Mouse (Mus musculus): ENCODE results near the gene Ildr1. TPM values are rescaled to one million over a fixed set of nuclear protein-coding genes. Genes with fewer than 3 reads are reported as not detected.

The Ildr1 gene
- polyA plus RNA-seq (2012; ENCODE audit: insufficient read depth, insufficient read length, missing spikeins), result not detected in 2 replicates

DNA sequence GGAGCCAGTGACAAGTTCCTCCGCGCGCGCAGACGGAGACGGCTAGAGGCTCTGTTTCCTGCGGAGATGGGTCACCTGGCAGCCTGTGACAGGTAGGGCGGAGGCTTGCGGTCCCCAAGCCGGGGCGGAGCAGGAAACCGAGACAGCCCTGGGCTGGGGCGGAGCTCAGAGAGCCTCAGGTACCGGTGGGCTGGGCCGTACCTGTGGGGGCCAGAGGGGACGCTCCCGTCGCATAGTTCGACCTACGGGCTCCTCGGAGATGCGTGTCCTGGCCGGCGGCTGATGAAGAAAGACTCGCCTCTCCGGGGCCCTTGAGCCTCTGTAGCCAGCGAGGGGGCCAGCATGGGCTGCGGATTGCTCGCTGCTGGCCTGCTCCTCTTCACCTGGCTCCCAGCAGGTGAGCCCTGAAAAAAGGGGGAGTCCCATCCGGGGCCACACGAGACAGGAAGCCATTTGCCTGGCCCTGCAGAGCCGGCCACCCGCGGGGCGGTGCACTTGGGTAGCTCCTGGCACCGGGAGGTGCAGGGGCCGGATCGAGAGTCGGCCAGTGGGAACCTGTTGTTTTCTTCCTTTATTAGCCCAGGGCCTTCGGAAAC is at the start of gene Ildr1:
TSS of gene Ildr1 (plus strand) at position 161 of the 596 bp plus-strand sequence.
- Histone ChIP-seq H3K4me1 (ENCODE audit: control insufficient read depth, insufficient read depth, insufficient read length, low read length) (no peaks in the 10 kb centered on the region), H3K4me3 (ENCODE audit: insufficient read depth, low read depth, low read length) (no peak within 1 kb of the TSS), H3K27ac (replicated peaks; ENCODE audit: low read depth, low read length) (no peak within 1 kb of the TSS)

DNA sequence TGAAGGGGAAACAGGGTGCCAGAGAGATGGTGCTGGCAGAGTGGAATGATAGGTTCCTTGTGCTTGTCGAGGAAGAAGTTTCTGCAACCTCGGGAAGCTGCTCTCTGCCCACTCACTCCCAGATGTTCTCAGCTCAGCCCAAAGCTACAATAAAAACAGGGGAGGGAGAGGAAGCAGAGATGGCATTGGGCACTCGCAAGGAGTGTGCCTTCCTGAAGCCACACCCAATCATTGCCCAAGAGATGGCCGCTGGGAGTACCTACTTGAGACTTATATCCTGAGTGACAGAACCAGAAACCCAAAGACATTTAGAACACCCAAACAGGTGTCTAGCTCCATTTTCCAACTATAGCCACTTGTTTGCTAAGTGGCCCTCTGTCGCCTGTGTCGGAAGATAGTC is 48.7 kb upstream of the Ildr1 start:
- Histone ChIP-seq H3K4me1 (ENCODE audit: control insufficient read depth, insufficient read depth, insufficient read length, low read length) (no peaks in the 10 kb centered on the region), H3K27ac (replicated peaks; ENCODE audit: low read depth, low read length) (no peak overlapping the region), H3K4me3 (ENCODE audit: insufficient read depth, low read depth, low read length) (no peak overlapping the region)

DNA sequence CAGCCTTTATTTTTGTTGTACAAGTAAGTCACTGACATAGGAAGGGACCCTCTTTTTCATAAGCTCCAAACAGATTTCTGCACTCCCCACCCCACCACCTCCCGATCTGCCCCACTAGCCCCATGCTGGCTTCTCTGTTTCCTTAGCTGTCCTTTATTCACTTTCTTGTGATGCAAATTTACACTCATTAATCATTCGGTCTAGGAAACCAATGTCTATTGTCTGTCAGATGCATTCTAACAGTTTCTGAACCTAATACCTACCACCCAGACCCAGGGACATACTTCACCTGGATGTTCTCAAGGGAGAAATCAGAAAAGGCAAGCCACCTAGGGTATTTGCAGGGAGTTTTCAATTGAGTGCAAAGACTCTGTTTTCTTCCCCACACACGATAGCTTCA is 44.5 kb upstream of the Ildr1 start:
- no peak overlapping the region for H3K27ac ChIP-seq (replicated peaks; ENCODE audit: low read depth, low read length)
- no peaks in the 10 kb centered on the region for H3K4me1 ChIP-seq (ENCODE audit: control insufficient read depth, insufficient read depth, insufficient read length, low read length)
- H3K4me3 ChIP-seq (ENCODE audit: insufficient read depth, low read depth, low read length), result no peak overlapping the region

DNA sequence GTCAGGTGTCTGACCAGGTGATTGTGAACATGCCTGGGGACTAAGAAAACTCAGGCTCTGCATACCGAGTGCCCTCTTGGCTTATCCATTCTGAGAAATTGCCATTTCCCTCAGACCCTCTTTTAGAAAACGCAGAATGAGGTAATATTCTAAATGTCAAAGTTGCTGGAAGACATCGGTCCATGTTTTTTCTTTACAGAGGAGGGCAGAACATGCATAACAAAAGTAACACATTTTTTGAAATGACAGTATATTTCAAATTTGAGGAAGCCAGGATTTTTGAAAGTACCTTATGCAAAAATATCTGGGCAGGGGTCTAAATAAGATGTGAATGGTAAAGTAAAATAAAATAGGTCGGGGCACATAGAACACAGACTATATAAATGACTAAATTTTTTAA is 43.3 kb upstream of the Ildr1 start:
- H3K27ac ChIP-seq (replicated peaks; ENCODE audit: low read depth, low read length), result no peak overlapping the region
- H3K4me3 ChIP-seq (ENCODE audit: insufficient read depth, low read depth, low read length), result no peak overlapping the region
- H3K4me1 ChIP-seq (ENCODE audit: control insufficient read depth, insufficient read depth, insufficient read length, low read length), result no peaks in the 10 kb centered on the region

DNA sequence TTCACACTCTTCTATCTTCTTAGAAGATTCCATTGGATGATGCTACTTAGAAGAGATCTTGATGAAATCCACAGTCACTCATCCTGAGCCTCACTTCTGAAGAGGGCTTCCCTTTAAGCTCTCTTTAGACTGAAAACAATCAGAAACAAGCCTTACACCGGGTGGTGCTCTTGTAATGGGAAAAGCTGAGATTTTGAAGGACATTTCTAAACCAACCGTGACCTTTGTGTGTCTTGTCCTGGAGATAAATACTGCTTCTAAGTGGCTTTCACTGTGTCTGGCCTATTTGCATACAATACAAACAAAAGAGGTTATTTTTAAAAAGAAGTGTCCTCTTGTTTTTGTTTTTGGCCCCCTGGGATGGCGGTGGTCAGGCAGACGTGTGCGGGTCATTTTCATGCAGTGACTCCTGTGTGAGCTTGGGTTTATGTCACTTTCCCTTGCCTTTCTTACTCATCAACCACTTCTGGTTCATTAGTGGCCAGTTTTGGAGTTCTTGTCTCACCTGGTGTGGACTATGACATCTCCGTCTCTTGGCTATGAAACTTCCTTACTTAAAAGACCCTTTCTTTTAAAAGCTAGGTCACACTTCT is 42.5 kb upstream of the Ildr1 start:
- Histone ChIP-seq H3K27ac (replicated peaks; ENCODE audit: low read depth, low read length) (no peak overlapping the region), H3K4me1 (ENCODE audit: control insufficient read depth, insufficient read depth, insufficient read length, low read length) (no peaks in the 10 kb centered on the region), H3K4me3 (ENCODE audit: insufficient read depth, low read depth, low read length) (no peak overlapping the region)

DNA sequence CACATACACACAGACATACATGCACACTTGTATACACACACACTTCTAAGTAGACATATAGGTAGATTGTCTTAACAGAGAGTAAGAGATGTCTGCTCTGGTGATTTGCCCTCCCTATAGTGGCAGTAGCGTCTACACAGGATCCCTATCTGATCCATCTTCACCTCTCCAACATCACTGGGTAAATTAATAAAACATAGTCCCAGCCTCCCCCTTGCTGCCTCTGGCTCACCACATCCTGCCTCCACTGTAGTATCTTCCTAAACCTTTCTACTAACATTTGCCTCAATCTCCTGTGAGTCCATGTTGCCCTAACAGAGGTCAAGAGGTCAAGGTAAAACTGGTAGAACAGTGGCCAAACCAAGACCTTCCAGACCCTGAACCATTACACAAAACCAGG is 38.6 kb upstream of the Ildr1 start:
- Histone ChIP-seq H3K27ac (replicated peaks; ENCODE audit: low read depth, low read length) (no peak overlapping the region), H3K4me1 (ENCODE audit: control insufficient read depth, insufficient read depth, insufficient read length, low read length) (no peaks in the 10 kb centered on the region), H3K4me3 (ENCODE audit: insufficient read depth, low read depth, low read length) (no peak overlapping the region)

DNA sequence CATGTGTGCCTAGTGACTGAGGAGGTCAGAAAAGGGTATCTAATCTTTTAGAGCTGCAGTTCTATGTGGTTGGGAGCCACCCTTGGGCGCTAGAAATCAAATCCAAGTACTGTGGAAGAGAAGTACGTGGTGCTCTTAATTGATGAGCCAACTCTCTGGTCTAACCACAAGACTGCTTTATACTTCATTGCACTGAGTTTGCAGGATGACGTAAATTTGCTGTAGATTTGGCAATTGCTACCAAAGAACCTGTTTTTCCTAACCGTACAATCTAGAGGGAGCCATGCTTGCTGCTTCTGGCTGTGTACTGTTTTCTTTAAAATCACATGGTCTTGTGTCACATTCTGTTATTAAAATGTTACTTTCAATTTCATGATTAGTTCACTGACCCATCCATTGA is 37.9 kb upstream of the Ildr1 start:
- Histone ChIP-seq H3K4me1 (ENCODE audit: control insufficient read depth, insufficient read depth, insufficient read length, low read length) (no peaks in the 10 kb centered on the region), H3K4me3 (ENCODE audit: insufficient read depth, low read depth, low read length) (no peak overlapping the region), H3K27ac (replicated peaks; ENCODE audit: low read depth, low read length) (no peak overlapping the region)

DNA sequence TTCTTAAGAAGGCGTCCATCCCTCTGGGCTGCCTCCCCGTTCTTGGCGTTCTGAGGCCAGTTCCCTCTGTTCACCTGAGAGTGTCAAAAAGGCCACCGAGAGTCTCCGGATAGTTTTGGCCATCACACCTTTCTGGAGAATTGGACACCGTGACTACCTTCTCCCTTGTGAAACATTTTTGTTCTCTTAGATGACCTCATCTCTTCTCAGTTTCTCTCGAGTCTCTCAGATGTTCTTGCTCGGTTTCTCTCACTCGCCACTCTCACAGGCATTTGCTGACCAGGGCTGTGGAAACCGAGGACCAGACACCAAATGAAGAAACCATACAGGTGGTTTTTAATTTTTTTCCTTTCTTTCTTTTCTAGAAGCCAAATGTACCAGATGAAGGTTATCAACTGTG is 32.4 kb upstream of the Ildr1 start:
- Histone ChIP-seq H3K27ac (replicated peaks; ENCODE audit: low read depth, low read length) (no peak overlapping the region), H3K4me3 (ENCODE audit: insufficient read depth, low read depth, low read length) (no peak overlapping the region), H3K4me1 (ENCODE audit: control insufficient read depth, insufficient read depth, insufficient read length, low read length) (no peaks in the 10 kb centered on the region)

DNA sequence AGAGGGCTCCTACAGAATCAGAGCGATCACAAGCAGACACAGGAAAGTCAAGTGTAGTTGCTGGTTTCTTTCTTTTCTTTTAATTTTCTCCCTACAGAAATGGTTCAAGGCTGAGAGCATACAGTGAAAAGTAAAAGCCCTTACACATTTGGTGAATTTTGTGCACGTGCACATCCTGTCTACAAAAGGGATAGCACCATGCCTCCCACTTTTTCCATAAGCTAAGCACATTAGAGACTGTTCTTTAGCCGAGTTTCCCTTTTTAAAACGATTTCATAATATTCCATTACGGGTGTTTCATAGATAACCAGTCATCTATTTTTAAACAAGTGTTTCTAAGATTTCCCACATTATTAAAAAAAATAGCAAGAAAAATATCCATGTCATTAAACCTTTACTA is 30.3 kb upstream of the Ildr1 start:
- H3K4me1 ChIP-seq (ENCODE audit: control insufficient read depth, insufficient read depth, insufficient read length, low read length), result no peaks in the 10 kb centered on the region
- no peak overlapping the region for H3K4me3 ChIP-seq (ENCODE audit: insufficient read depth, low read depth, low read length)
- no peak overlapping the region; the same call in 1 of the 2 replicates for H3K27ac ChIP-seq (replicated peaks; ENCODE audit: low read depth, low read length)

DNA sequence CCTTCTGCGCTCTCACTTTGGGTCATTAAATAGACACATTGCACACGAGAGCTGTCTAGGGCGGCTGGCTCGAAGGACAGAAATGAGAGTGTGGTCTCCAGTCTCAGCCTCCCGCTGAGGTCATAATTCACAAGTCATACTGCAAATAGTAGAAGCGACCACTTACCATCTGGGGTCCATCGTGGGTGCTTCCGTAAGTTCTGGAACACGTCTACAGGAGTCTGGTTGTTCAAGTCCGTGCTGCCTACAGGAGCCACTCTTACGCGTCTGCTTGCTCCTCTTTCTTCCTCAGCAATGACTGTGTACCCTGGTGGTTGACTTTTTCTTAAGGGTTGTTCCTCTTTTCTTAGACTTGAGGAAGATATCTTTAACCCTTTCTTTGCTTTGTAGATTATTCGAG is 28.0 kb upstream of the Ildr1 start, which contains the start of gene Cd86:
TSS of gene Cd86 (minus strand) at position 300 of the 400 bp plus-strand sequence.
- Histone ChIP-seq H3K27ac (replicated peaks; ENCODE audit: low read depth, low read length) (peak within 1 kb of the TSS; percentile 28; the same call in 1 of the 2 replicates), H3K4me3 (ENCODE audit: insufficient read depth, low read depth, low read length) (peak within 1 kb of the TSS; percentile 27), H3K4me1 (ENCODE audit: control insufficient read depth, insufficient read depth, insufficient read length, low read length) (no peaks in the 10 kb centered on the region)

DNA sequence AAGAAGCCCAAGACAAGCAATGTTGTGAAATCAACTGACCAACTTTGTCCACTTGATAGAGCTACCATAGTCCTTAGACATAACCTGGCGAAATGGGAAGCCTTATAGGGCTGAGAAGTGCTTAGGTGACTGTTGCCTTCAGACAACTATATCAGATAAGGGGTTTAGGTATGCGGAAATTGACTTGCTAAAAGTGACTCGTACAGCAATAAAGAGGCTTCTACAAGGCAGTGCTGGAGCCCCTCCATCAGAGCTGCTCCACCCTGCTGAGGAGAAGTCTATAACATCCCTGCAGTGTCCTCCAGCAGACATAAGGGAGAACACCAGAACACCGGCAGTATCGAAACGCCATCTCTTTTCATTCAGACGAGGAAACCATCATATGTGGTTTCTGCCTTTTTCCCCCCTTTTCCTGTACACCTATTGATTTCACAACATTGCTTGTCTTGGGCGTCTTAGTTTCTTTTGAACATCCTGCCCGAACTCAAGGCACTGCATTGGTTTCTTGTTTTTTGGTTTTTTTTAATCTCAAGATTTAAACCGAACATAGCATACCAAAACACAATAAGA is 27.2 kb upstream of the Ildr1 start:
- no peaks in the 10 kb centered on the region for H3K4me1 ChIP-seq (ENCODE audit: control insufficient read depth, insufficient read depth, insufficient read length, low read length)
- H3K27ac ChIP-seq (replicated peaks; ENCODE audit: low read depth, low read length), result no peak overlapping the region
- H3K4me3 ChIP-seq (ENCODE audit: insufficient read depth, low read depth, low read length), result no peak overlapping the region

DNA sequence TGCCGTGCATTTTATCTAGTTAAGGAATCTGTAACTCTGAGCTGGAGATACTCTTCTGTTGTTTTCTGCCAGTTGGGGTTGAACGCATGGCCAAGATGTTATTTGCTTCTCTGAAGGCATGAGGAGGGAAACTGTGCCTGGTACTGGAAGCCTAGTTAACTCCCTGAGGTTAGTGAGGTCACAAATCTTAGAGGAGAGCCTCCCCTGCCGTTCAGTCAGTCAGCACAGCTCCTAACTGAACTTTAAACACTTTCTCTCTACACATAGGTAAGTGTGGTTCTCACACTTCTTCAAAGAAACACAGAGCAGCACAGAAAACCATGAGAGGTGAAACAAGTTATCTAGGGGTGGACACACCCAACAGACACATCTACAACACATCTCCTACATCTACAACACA is 23.2 kb upstream of the Ildr1 start:
- H3K27ac ChIP-seq (replicated peaks; ENCODE audit: low read depth, low read length), result no peak overlapping the region
- H3K4me1 ChIP-seq (ENCODE audit: control insufficient read depth, insufficient read depth, insufficient read length, low read length), result no peaks in the 10 kb centered on the region
- H3K4me3 ChIP-seq (ENCODE audit: insufficient read depth, low read depth, low read length), result no peak overlapping the region

DNA sequence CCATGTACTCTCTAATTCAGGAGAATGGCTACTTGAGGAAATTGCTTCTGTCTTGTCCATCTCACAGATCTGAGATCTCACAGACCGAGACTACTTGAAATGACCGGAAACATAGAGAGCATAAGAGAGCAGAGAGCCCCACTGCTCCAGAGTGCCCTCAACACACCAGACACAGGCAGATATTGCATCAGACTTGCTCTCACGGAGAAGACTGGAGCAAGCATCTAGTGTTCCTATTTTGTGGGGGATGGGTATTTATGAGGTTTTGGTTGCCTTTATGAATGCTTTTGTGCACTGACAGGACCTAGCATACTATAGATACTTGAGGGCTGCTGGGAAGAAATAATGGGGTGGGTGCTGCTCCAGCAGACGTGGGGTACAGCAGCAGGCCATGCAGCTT is 20.6 kb upstream of the Ildr1 start:
- no peaks in the 10 kb centered on the region for H3K4me1 ChIP-seq (ENCODE audit: control insufficient read depth, insufficient read depth, insufficient read length, low read length)
- no peak overlapping the region for H3K4me3 ChIP-seq (ENCODE audit: insufficient read depth, low read depth, low read length)
- H3K27ac ChIP-seq (replicated peaks; ENCODE audit: low read depth, low read length), result no peak overlapping the region

DNA sequence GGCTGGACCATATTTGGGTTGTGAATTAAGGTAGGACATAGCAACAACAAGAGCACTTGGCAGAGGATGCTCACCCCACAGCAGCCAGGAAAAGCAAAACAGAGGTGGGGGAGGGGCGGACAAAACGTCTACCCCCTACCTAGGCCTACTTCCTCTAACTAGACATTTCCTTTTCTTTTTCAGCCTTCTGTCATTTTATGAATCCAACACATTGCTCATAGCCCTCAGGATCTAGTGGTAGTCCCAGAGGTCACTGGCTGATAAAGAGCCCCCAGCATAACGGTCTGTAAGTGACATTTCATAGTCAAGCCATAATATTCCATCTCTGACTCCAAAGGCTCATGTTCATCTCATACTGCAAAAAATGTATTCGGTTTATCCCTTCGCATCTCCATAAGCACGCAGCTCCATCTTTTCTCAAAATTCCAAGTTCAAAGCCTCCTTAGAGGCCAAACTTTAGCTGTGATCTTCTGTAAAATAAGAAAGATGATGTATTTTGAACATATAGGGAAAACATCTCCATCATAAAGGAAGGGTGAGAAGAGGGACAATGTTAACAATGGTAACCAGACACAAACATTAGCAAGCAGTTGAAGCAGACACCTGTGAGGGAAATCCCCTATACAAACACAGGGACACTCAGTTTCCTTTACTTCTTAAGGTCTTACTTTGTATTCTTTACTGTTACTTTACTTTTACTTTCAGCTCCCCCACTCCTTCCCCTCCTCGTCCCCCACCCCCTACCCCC is 19.1 kb upstream of the Ildr1 start:
- H3K4me3 ChIP-seq (ENCODE audit: insufficient read depth, low read depth, low read length), result no peak overlapping the region
- no peak overlapping the region for H3K27ac ChIP-seq (replicated peaks; ENCODE audit: low read depth, low read length)
- no peaks in the 10 kb centered on the region for H3K4me1 ChIP-seq (ENCODE audit: control insufficient read depth, insufficient read depth, insufficient read length, low read length)

DNA sequence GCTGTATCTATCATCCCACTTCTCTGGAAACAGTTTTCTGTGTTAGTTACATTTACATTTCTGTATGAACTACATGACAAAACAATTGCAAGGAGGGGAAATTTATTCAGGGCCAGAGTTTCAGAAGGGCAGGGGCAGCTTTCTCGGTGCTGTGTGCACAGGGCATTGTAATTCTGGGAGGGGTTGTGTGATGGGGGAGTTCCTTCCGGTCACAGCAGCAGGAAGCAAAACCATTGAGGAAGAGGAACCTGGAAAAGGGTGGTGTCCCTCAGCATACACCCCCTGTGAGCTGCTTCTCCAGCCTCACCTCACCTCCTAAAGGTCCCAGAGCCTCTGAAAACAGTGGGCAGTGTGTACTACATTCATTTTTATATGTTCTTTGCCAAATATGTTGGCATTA is 18.5 kb upstream of the Ildr1 start:
- no peaks in the 10 kb centered on the region for H3K4me1 ChIP-seq (ENCODE audit: control insufficient read depth, insufficient read depth, insufficient read length, low read length)
- no peak overlapping the region for H3K27ac ChIP-seq (replicated peaks; ENCODE audit: low read depth, low read length)
- no peak overlapping the region for H3K4me3 ChIP-seq (ENCODE audit: insufficient read depth, low read depth, low read length)
